In the genomic region with DNA sequence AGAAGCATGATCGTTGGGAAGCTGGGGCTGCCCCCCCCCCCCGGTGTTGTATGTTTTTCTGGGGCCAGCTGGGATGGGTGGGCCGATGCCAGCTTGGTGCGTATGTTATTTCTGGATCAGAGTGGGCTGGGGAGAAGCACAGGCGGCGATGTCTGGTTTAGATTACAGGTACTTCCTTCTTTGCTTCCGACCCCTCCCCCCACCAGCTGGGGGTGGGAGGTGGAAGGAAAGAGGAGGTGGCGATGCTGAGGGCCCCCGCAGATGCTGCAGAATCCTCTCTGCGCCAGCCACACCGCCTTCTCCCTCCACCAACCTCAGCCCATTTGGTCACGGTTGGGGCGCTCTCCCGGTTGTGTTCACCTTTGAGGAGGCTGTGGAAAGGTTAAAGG, we compare ENCODE assay signal across 8 mouse cellular contexts. TPM values are rescaled to one million over a fixed set of nuclear protein-coding genes. Genes with fewer than 3 reads are reported as not detected.
DNase-seq lines count a peak whose midpoint lies in the region; ATAC-seq lines count a peak whose summit lies in the region.

No protein-coding gene starts in this region.

- H3K4me3 ChIP-seq in kidney, embryonic 15.5 days (replicated peaks): peak overlapping the region; percentile 51
- peak overlapping the region; percentile 45 for H3K4me3 ChIP-seq in hindbrain, embryonic 11.5 days (ENCODE audit: low read depth, low read length)
- peak overlapping the region; percentile 71 for H3K4me3 ChIP-seq in limb, embryonic 10.5 days

- peaks cover 19% of the 10 kb centered on the region for H3K4me1 ChIP-seq in kidney, embryonic 15.5 days
- H3K4me1 ChIP-seq in hindbrain, embryonic 11.5 days (replicated peaks; ENCODE audit: control insufficient read depth, insufficient read depth, low read length): peaks cover 4% of the 10 kb centered on the region; the same call in 1 of the 2 replicates
- peaks cover 27% of the 10 kb centered on the region for H3K4me1 ChIP-seq in limb, embryonic 10.5 days

- H3K27ac ChIP-seq in kidney, embryonic 15.5 days: no peak overlapping the region
- H3K27ac ChIP-seq in hindbrain, embryonic 11.5 days (ENCODE audit: low read depth, low read length): no peak overlapping the region
- H3K27ac ChIP-seq in limb, embryonic 10.5 days: peak overlapping the region; percentile 83; the same call in 1 of the 2 replicates

- H3K9me3 ChIP-seq in kidney, embryonic 15.5 days (replicated peaks): no peaks in the 10 kb centered on the region
- H3K9me3 ChIP-seq in hindbrain, embryonic 11.5 days (ENCODE audit: control insufficient read depth, low read length): no peaks in the 10 kb centered on the region
- H3K9me3 ChIP-seq in limb, embryonic 10.5 days (replicated peaks): no peaks in the 10 kb centered on the region

- peaks cover 46% of the 10 kb centered on the region for H3K27me3 ChIP-seq in kidney, embryonic 15.5 days
- H3K27me3 ChIP-seq in hindbrain, embryonic 11.5 days (ENCODE audit: control insufficient read depth, insufficient read depth, low read length): peaks cover 12% of the 10 kb centered on the region
- H3K27me3 ChIP-seq in limb, embryonic 10.5 days (ENCODE audit: low read depth, poor library complexity, severe bottlenecking): peaks cover 49% of the 10 kb centered on the region

- WGBS in kidney, embryonic 15.5 days: 3% methylated on average over 14 of the region's 14 CpGs
- 3% methylated on average over 14 of the region's 14 CpGs for WGBS in hindbrain, embryonic 11.5 days
- WGBS in limb, embryonic 10.5 days: under 1% methylated on average over 14 of the region's 14 CpGs

- no peaks in the 10 kb centered on the region for H3K36me3 ChIP-seq in kidney, embryonic 15.5 days
- no peaks in the 10 kb centered on the region for H3K36me3 ChIP-seq in hindbrain, embryonic 11.5 days (ENCODE audit: control insufficient read depth, insufficient read depth, low read length)
- no peaks in the 10 kb centered on the region for H3K36me3 ChIP-seq in limb, embryonic 10.5 days

- peak overlapping the region; percentile 90 for H3K4me2 ChIP-seq in kidney, embryonic 15.5 days
- peak overlapping the region; percentile 87 for H3K4me2 ChIP-seq in hindbrain, embryonic 11.5 days (replicated peaks; ENCODE audit: low read depth, low read length)

- no peak for DNase-seq in kidney, adult 8-10 months
- peak; percentile 75 to 85 for DNase-seq in cerebellum, postnatal 25 days
- peak; percentile 45 for DNase-seq in hindbrain, embryonic 11.5 days (ENCODE audit: low spot score)
- peak; percentile 74 for DNase-seq in limb, embryonic 10.5 days (ENCODE audit: low spot score)
- DNase-seq in adrenal gland, adult (ENCODE audit: inconsistent age in 2 of 2, low spot score in 1 of 2): no peak
- no peak for DNase-seq in ovary, adult 18-20 months (ENCODE audit: low spot score)

- H3K9ac ChIP-seq in kidney, embryonic 15.5 days: peak overlapping the region; percentile 35; the same call in 1 of the 2 replicates
- peak overlapping the region; percentile 56; the same call in 1 of the 2 replicates for H3K9ac ChIP-seq in hindbrain, embryonic 11.5 days (ENCODE audit: low read depth, low read length)

- no peak for ATAC-seq in kidney, embryonic 15.5 days (replicated peaks; ENCODE audit: low FRiP score)
- ATAC-seq in hindbrain, embryonic 11.5 days (ENCODE audit: low FRiP score): no peak
- peak; percentile 40; the same call in 1 of the 2 replicates for ATAC-seq in neutrophil, adult 5-6 weeks (ENCODE audit: extremely low read depth, insufficient number of reproducible peaks, low FRiP score, poor library complexity, severe bottlenecking)

RNA-seq across cellular contexts. Expression of gene Pacsin1, which starts 0.7 kb away (rescaled TPM):
- polyA plus RNA-seq in kidney, embryonic 15.5 days (2015; fragmentation: Nextera tagmentation; extraction: Ambion mirVana): 0.99 and 1.5 TPM in 2 replicates
- 3.5 and 3.7 TPM in 2 replicates for polyA plus RNA-seq in hindbrain, embryonic 11.5 days (2014; fragmentation: Nextera tagmentation; extraction: Ambion mirVana)
- 5.8 and 6.0 TPM in 2 replicates for polyA plus RNA-seq in limb, embryonic 10.5 days (2016; fragmentation: Nextera tagmentation; extraction: Ambion mirVana)
- 9.3 and 11.2 TPM in 2 replicates for total RNA-seq in neutrophil, adult 5-6 weeks (2017)

RNA-seq across cellular contexts. Expression of gene Rps10, which starts 19.5 kb away (rescaled TPM):
- 973 and 1,016 TPM in 2 replicates for polyA plus RNA-seq in kidney, embryonic 15.5 days (2015; fragmentation: Nextera tagmentation; extraction: Ambion mirVana)
- 817 and 827 TPM in 2 replicates for polyA plus RNA-seq in hindbrain, embryonic 11.5 days (2014; fragmentation: Nextera tagmentation; extraction: Ambion mirVana)
- 875 and 1,046 TPM in 2 replicates for polyA plus RNA-seq in limb, embryonic 10.5 days (2016; fragmentation: Nextera tagmentation; extraction: Ambion mirVana)
- total RNA-seq in neutrophil, adult 5-6 weeks (2017): 1,097 and 1,122 TPM in 2 replicates

RNA-seq across cellular contexts. Expression of gene RPS10-NUDT3, which starts 21.0 kb away (rescaled TPM):
- polyA plus RNA-seq in kidney, embryonic 15.5 days (2015; fragmentation: Nextera tagmentation; extraction: Ambion mirVana): not detected in 2 replicates
- not detected in 2 replicates for polyA plus RNA-seq in hindbrain, embryonic 11.5 days (2014; fragmentation: Nextera tagmentation; extraction: Ambion mirVana)
- polyA plus RNA-seq in limb, embryonic 10.5 days (2016; fragmentation: Nextera tagmentation; extraction: Ambion mirVana): not detected in 2 replicates
- 39.0 TPM in 1 of 2 replicates, not detected in the other for total RNA-seq in neutrophil, adult 5-6 weeks (2017)

RNA-seq across cellular contexts. Expression of gene Nudt3, which starts 32.7 kb away (rescaled TPM):
- 75.2 and 81.5 TPM in 2 replicates for polyA plus RNA-seq in kidney, embryonic 15.5 days (2015; fragmentation: Nextera tagmentation; extraction: Ambion mirVana)
- 53.3 and 61.2 TPM in 2 replicates for polyA plus RNA-seq in hindbrain, embryonic 11.5 days (2014; fragmentation: Nextera tagmentation; extraction: Ambion mirVana)
- polyA plus RNA-seq in limb, embryonic 10.5 days (2016; fragmentation: Nextera tagmentation; extraction: Ambion mirVana): 88.2 and 96.2 TPM in 2 replicates
- total RNA-seq in neutrophil, adult 5-6 weeks (2017): 81.1 and 84.1 TPM in 2 replicates

Comparison
In these comparisons a context has a peak if more than half of its experiments do, and no peak if none do; other contexts are left out.
1. DNase-seq: peak in cerebellum, postnatal 25 days (2 of 2), hindbrain, embryonic 11.5 days (single experiment) and limb, embryonic 10.5 days (single experiment); none in kidney, adult 8-10 months (0 of 2), adrenal gland, adult (0 of 2) and ovary, adult 18-20 months (single experiment).
2. Peak in every context shown above with its lines, with median percentiles within 50 percentile points of each other: H3K4me3 ChIP-seq.